Mouse (Mus musculus) hindbrain, embryonic 14.5 days (tissue): Measurements from ENCODE around the gene Ubqln4. TPM values are rescaled to one million over a fixed set of nuclear protein-coding genes. Genes with fewer than 3 reads are reported as not detected.
"Not testable (repeated sequence)": the region's sequence is repeated elsewhere in the genome, so short reads cannot be mapped to it uniquely, and the experiment has no call there.

Source experiments
- ATAC-seq: fragments of 200-750 bp; cut with Nextera tagmentation; 2 replicates; pipeline ENCODE4 v1.8.0; 2017; ENCODE audit warnings: moderate number of reproducible peaks, mild to moderate bottlenecking, moderate TSS enrichment, moderate library complexity; ENCODE audit not compliant: low FRiP score
- DNase-seq: peaks from one replicate; pipeline ENCODE4 v3.0.0-alpha.2; 2015; ENCODE audit warnings: low spot score
- H3K27ac ChIP-seq: fragments of 300-500 bp; sonication (generic); 2 replicates; pipeline ENCODE4 v1.5.1; 2014; ENCODE audit warnings: mild to moderate bottlenecking, moderate library complexity
- H3K27me3 ChIP-seq: fragments of 300-500 bp; sonication (generic); 2 replicates; pipeline ENCODE4 v1.6.1; 2014; ENCODE audit warnings: mild to moderate bottlenecking, low read length, mixed read lengths; ENCODE audit not compliant: control insufficient read depth, insufficient read depth
- H3K36me3 ChIP-seq: fragments of 300-500 bp; sonication (generic); replicated peaks from 2 replicates; pipeline ENCODE4 v1.6.1; 2014; ENCODE audit not compliant: control insufficient read depth, insufficient read depth
- H3K4me1 ChIP-seq: fragments of 300-500 bp; sonication (generic); replicated peaks from 2 replicates; pipeline ENCODE4 v1.6.1; 2014; ENCODE audit warnings: antibody characterized with exemption, low read length, mixed read lengths; ENCODE audit not compliant: control insufficient read depth, insufficient read depth
- H3K4me2 ChIP-seq: fragments of 300-500 bp; sonication (generic); replicated peaks from 2 replicates; pipeline ENCODE4 v1.6.1; 2014; ENCODE audit warnings: mild to moderate bottlenecking, moderate library complexity
- H3K4me3 ChIP-seq: fragments of 300-500 bp; sonication (generic); replicated peaks from 2 replicates; pipeline ENCODE4 v1.5.1; 2014; ENCODE audit warnings: mild to moderate bottlenecking, low read length
- H3K9ac ChIP-seq: fragments of 300-500 bp; sonication (generic); 2 replicates; pipeline ENCODE4 v1.6.1; 2014
- H3K9me3 ChIP-seq: fragments of 300-500 bp; sonication (generic); 2 replicates; pipeline ENCODE4 v1.6.1; 2016; ENCODE audit warnings: low read length; ENCODE audit not compliant: control insufficient read depth
- whole genome bisulfite sequencing: fragments of 180-500 bp; shearing (Covaris S2); extraction: QIAGEN DNeasy Blood & Tissue Kit; methylation state at CpG from one replicate; pipeline ENCODE4 v1.1.7; 2014; 5-methylcytosine and 5-hydroxymethylcytosine counted together
- polyA plus RNA-seq: library from polyadenylated mRNA; unstranded; fragments of >200 nt; fragmentation: Nextera tagmentation; extraction: Ambion mirVana; gene quantifications from 2 replicates; pipeline ENCODE4 v1.2.1, GENCODE M21; 2014

The Ubqln4 gene
- polyA plus RNA-seq, 1 experiment from 2014 or later: 42.9 TPM

GRCm38 (mm10) chr3:88579454-88580117, 26.0 kb downstream of the Ubqln4 start:
- Histone ChIP-seq H3K9ac (peak overlapping the region; percentile 87), H3K4me3 (peak overlapping the region; percentile 80), H3K9me3 (no peaks in the 10 kb centered on the region), H3K27me3 (no peaks in the 10 kb centered on the region), H3K4me2 (peak overlapping the region; percentile 87), H3K27ac (no peak overlapping the region), H3K36me3 (peaks cover 36% of the 10 kb centered on the region), H3K4me1 (peaks cover 13% of the 10 kb centered on the region; the same call in 1 of the 2 replicates)
- peak; percentile 82 for DNase-seq
- under 1% methylated on average over 34 of the region's 34 CpGs for WGBS
- ATAC-seq: peak; percentile 88

GRCm38 (mm10) chr3:88585769-88586168, 32.2 kb downstream of the Ubqln4 start:
- Histone ChIP-seq H3K4me1 (peaks cover 4% of the 10 kb centered on the region; the same call in 1 of the 2 replicates), H3K4me3 (no peak overlapping the region), H3K9ac (no peak overlapping the region), H3K27me3 (no peaks in the 10 kb centered on the region), H3K36me3 (peaks cover 79% of the 10 kb centered on the region), H3K27ac (no peak overlapping the region), H3K4me2 (no peak overlapping the region), H3K9me3 (no peaks in the 10 kb centered on the region)
- WGBS: 98% methylated on average over 6 of the region's 6 CpGs
- DNase-seq (no peak), ATAC-seq (no peak)

GRCm38 (mm10) chr3:88586640-88587039, 33.1 kb downstream of the Ubqln4 start:
- no peak overlapping the region for H3K27ac ChIP-seq
- no peak overlapping the region for H3K4me2 ChIP-seq
- H3K4me3 ChIP-seq: no peak overlapping the region
- H3K4me1 ChIP-seq: no peaks in the 10 kb centered on the region
- H3K27me3 ChIP-seq: no peaks in the 10 kb centered on the region
- H3K9ac ChIP-seq: no peak overlapping the region
- H3K9me3 ChIP-seq: no peaks in the 10 kb centered on the region
- H3K36me3 ChIP-seq: peaks cover 71% of the 10 kb centered on the region
- no peak for DNase-seq
- ATAC-seq: no peak
- 97% methylated on average over 5 of the region's 5 CpGs for WGBS

- DNase-seq: no peak
- H3K4me2 ChIP-seq: no peak overlapping the region
- H3K9me3 ChIP-seq: no peaks in the 10 kb centered on the region
- H3K4me3 ChIP-seq: no peak overlapping the region
- H3K36me3 ChIP-seq: peaks cover 44% of the 10 kb centered on the region
- no peak overlapping the region for H3K27ac ChIP-seq
- H3K4me1 ChIP-seq: no peaks in the 10 kb centered on the region
- no peak for ATAC-seq
- WGBS: 25% methylated on average over 5 of the region's 5 CpGs
- 0 out of 2 replicates have a peak overlapping the region, but pooled peaks have one; percentile 20 for H3K9ac ChIP-seq
- no peaks in the 10 kb centered on the region for H3K27me3 ChIP-seq
Measured at GRCm38 (mm10) chr3:88590246-88590645, 36.7 kb downstream of the Ubqln4 start.

- WGBS: 61% methylated on average over 3 of the region's 3 CpGs
- Histone ChIP-seq H3K4me1 (no peaks in the 10 kb centered on the region), H3K27ac (no peak overlapping the region), H3K4me2 (no peak overlapping the region), H3K9me3 (no peaks in the 10 kb centered on the region), H3K36me3 (peaks cover 36% of the 10 kb centered on the region), H3K27me3 (no peaks in the 10 kb centered on the region), H3K9ac (0 out of 2 replicates have a peak overlapping the region, but pooled peaks have one; percentile 20), H3K4me3 (no peak overlapping the region)
- DNase-seq (no peak), ATAC-seq (no peak)
Measured at GRCm38 (mm10) chr3:88591044-88591443, 37.5 kb downstream of the Ubqln4 start.

- DNase-seq: peak; percentile 84
- Histone ChIP-seq H3K4me3 (no peak overlapping the region), H3K4me1 (no peaks in the 10 kb centered on the region), H3K27me3 (no peaks in the 10 kb centered on the region), H3K4me2 (no peak overlapping the region), H3K9me3 (no peaks in the 10 kb centered on the region), H3K27ac (no peak overlapping the region), H3K36me3 (peaks cover 26% of the 10 kb centered on the region), H3K9ac (no peak overlapping the region)
- 29% methylated on average over 9 of the region's 9 CpGs for WGBS
- no peak for ATAC-seq
Measured at GRCm38 (mm10) chr3:88591950-88592731, 38.6 kb downstream of the Ubqln4 start.

- DNase-seq (no peak), ATAC-seq (no peak)
- Histone ChIP-seq H3K9ac (no peak overlapping the region), H3K4me2 (no peak overlapping the region), H3K9me3 (no peaks in the 10 kb centered on the region), H3K27me3 (no peaks in the 10 kb centered on the region), H3K27ac (no peak overlapping the region), H3K4me3 (no peak overlapping the region), H3K36me3 (peaks cover 16% of the 10 kb centered on the region), H3K4me1 (no peaks in the 10 kb centered on the region)
- WGBS: 75% methylated on average over 10 of the region's 10 CpGs
Measured at GRCm38 (mm10) chr3:88592942-88593576, 39.5 kb downstream of the Ubqln4 start.

- Histone ChIP-seq H3K4me2 (no peak overlapping the region), H3K36me3 (peaks cover 7% of the 10 kb centered on the region; the same call in 1 of the 2 replicates), H3K27ac (no peak overlapping the region), H3K9ac (no peak overlapping the region), H3K4me1 (no peaks in the 10 kb centered on the region), H3K4me3 (no peak overlapping the region), H3K27me3 (no peaks in the 10 kb centered on the region), H3K9me3 (no peaks in the 10 kb centered on the region)
- WGBS: 69% methylated on average over 10 of the region's 10 CpGs
- no peak for ATAC-seq
- no peak for DNase-seq
Measured at GRCm38 (mm10) chr3:88593893-88594580, 40.5 kb downstream of the Ubqln4 start.

GRCm38 (mm10) chr3:88596547-88596946, 43.0 kb downstream of the Ubqln4 start:
- H3K9me3 ChIP-seq, H3K36me3 ChIP-seq, H3K9ac ChIP-seq, H3K27ac ChIP-seq, DNase-seq, H3K27me3 ChIP-seq, ATAC-seq, H3K4me3 ChIP-seq, H3K4me1 ChIP-seq, H3K4me2 ChIP-seq: not testable (repeated sequence)
- WGBS: 84% methylated on average over 4 of the region's 4 CpGs
